Mouse (Mus musculus) heart, postnatal 10 days (tissue): ENCODE measurements at regions not wholly inside any gene's neighbourhood (a gene's known extent, or its start where the extent isn't known, plus 50 kb on each side); places are given as distances from the start of the nearest gene placed in this dataset.
A peak's percentile ranks its signal among the peaks of the same experiment; 100 is the strongest.

Experiments used
- DNase-seq, 2 experiments: peaks; one replicate each; pipeline ENCODE4 v3.0.0; 2021
- intact Hi-C: fragments of 180-260 bp; cut with DNase I; formaldehyde crosslinking; loops from one replicate; pipeline ENCODE4 v1.15.1; 2025

GRCm38 (mm10) chr15:5506848-5507544, 263.0 kb upstream of the Ptger4 start:
- intact Hi-C loops: no loop called here

GRCm38 (mm10) chr15:5507545-5507913, 263.5 kb upstream of the Ptger4 start:
- DNase-seq: no peak
- intact Hi-C loops: no loop called here

More at GRCm38 (mm10) chr15:5506848-5507544, 263.0 kb upstream of the Ptger4 start:
- DNase-seq: no peak

DNA sequence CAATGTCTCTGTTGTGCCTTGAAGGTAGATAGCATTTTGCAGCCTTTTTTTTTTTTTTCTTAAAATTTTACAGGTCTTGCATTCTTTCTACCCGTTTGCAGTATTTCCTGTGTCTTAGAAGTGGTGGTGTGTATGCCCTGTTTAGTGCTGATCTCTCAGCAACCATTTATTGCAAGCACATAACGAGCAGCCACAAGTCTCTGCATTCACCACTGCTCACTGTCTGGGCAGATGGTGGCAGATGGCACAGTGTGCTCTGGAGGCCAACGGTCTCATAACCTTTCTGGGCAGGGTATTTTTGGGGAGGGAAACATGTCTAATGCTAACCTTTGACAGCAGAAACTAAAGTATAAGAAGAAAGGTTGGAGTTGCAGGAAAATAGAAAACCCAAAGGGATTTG, 266.1 kb upstream of the Ptger4 start:
- intact Hi-C loops: no loop called here
- DNase-seq: no peak

GRCm38 (mm10) chr15:5511046-5511445, 267.1 kb upstream of the Ptger4 start:
- intact Hi-C loops: no loop called here
- no peak for DNase-seq

GRCm38 (mm10) chr15:5512546-5512945, 268.6 kb upstream of the Ptger4 start:
- intact Hi-C loops: no loop called here
- no peak for DNase-seq

GRCm38 (mm10) chr15:5513146-5513545, 269.2 kb upstream of the Ptger4 start:
- intact Hi-C loops: no loop called here
- DNase-seq: peak; percentile 15 to 35

DNA sequence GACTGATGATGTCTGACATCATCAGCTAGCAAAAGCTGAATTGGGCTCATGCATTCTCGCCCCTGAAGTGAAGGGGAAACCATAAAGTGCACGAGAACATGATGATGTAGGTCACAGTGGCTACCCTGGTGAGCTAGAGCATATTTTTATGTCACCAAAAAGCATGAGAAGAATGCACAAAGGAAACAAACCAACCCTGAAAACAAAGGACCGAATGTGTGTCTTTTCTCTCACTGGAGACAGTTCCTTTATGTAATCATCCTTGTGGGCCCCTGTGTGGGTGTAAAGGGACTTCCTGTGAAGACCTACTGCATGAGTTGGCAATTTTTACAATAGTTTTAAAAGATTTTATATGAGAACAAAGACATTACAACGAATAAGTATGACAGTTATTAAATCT, 270.2 kb upstream of the Ptger4 start:
- DNase-seq: no peak
- intact Hi-C loops: no loop called here

GRCm38 (mm10) chr15:5517244-5517966, 273.4 kb upstream of the Ptger4 start:
- DNase-seq: no peak
- intact Hi-C loops: no loop called here

GRCm38 (mm10) chr15:5519552-5519951, 275.6 kb upstream of the Ptger4 start:
- intact Hi-C loops: no loop called here
- DNase-seq: no peak

DNA sequence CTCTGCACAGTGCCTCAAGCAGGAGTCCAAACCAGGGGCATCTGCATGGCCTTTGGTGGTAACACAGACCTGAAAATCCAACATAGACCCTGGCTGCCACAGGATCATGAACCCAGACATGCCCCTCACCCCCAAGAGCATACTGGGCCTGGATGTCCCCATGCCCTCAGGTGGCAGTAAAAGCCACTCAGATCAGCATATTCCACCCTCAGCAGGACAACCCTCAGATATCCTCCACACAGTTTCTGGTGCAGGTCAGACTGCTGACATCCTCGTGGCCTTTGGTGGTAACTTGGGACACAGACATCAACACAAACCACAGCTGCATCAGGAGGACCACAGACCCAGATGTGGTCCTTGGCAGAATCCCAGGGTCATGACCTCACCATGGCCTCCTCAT, 276.0 kb upstream of the Ptger4 start:
- intact Hi-C loops: no loop called here
- no peak for DNase-seq

GRCm38 (mm10) chr15:5528619-5529018, 284.6 kb upstream of the Ptger4 start:
- intact Hi-C loops: no loop called here
- no peak for DNase-seq

DNA sequence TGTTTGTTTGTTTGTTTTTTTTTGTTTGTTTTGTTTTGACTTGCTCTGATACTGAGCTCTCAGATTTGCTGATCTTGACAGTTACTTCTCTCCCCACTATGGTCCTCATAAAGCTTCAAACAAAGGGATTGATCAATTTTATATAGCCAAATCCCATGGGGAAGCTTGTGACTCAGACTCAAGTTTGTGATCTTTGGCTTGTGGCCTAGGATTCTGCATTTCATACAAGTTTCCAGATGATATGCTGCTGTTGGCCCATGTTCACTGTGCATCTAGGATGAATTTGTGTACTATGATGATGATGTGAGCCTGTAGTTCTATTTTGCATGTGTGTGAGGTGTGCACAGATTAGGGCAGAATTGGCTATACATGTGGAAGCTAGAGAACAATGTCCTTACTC, 289.7 kb upstream of the Ptger4 start:
- intact Hi-C loops: no loop called here
- DNase-seq: no peak

- no peak for DNase-seq
- intact Hi-C loops: no loop called here
These were observed 293.4 kb upstream of the Ptger4 start for GRCm38 (mm10) chr15:5537432-5537831.

DNA sequence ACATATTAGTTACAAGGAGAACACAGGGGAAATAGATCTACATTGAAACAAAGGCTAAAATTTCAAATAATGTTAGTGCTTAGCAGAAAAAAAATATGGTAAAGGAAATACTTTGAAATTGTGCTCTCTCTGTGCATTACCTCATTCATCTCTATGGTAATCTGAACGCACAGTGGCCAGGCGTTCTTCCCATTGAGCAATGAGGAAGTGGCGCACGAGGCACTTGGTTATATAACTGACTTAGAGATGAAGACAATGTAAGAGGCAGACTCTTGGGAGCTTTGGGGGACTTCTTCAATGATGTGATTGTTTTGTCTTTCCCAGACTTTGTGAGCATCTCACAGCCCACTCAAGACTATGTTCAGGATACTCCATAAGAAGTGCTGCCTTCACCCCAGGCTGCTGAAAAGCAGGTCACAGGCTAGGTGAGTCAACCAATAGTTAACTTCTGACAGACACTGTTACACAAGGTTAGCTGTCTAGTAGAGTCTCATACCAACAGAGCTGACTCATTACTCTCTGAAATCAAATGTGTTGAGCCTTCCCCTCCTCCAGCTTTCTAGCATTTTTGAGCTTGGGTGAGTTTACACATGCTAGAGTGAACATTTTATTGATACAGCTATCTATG, 295.4 kb upstream of the Ptger4 start:
- DNase-seq: no peak
- intact Hi-C loops: no loop called here

DNA sequence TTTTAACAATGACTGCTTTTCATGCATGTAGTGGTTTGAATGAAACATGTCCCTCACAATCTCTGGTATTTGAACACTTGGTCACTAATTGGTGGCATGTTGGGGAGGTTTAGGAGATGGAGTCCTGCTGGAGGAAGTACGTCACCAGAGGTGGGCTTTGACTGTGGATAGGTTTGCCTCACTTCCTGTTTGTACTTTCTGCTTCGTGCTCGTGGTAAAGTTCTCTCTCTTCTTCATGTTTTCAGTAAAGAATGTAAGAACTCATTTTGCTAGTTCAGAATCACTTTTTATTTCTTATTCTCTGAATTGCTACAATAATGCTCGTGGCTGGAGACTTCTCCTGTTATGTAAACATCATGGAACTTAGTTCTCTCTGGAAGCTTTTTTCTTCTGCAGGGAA, 310.5 kb upstream of the Ptger4 start:
- intact Hi-C loops: no loop called here
- DNase-seq: no peak

- no peak for DNase-seq
- intact Hi-C loops: no loop called here
These were observed 310.9 kb upstream of the Ptger4 start for GRCm38 (mm10) chr15:5554926-5555325.

- intact Hi-C loops: no loop called here
- DNase-seq: peak; percentile 37 to 42
These were observed 311.5 kb upstream of the Ptger4 start for GRCm38 (mm10) chr15:5555381-5556066.

GRCm38 (mm10) chr15:5561783-5562182, 317.8 kb upstream of the Ptger4 start:
- no peak for DNase-seq
- intact Hi-C loops: no loop called here

DNA sequence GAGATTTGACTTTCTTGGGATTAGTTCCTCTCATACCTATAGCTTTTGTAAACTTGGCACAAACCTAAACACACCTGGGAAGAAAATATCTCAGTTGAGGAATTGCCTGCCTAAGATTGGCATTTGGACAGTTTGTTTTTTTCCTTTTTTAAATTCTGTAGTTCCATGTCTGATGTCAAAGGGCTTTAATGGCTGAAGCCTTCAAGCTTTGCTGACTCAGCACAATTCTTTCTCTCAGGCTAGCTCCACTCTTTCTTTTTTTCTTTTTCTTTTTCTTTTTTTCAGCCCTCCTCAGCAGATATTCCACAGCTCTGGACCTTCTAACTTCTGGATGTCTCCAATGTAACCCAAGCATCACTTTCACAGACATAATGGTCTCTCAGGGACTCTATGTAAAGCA, 330.4 kb upstream of the Ptger4 start:
- DNase-seq: no peak
- intact Hi-C loops: no loop called here

GRCm38 (mm10) chr15:5579559-5579958, 335.6 kb upstream of the Ptger4 start:
- no peak for DNase-seq
- intact Hi-C loops: no loop called here

GRCm38 (mm10) chr15:5580416-5580815, 336.4 kb upstream of the Ptger4 start:
- intact Hi-C loops: no loop called here
- DNase-seq: no peak

DNA sequence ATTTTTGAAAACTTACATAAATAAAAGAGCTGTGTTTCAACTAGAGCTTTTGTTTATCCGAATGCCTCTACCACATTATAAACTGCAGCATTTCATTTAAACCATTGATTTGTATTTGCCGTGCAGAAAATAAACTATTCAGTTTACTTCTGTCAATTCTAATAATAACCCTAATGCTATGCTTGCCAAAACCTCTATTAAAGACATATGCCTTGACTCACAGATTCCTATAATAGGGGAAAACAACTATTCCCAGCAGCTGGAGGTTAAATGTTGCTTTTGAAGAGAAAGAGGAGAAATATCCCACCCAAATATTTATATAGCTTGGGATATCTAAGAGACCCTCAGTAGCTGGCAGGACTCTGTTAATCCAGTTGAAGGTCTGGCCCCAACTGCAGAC, 340.4 kb upstream of the Ptger4 start:
- DNase-seq: no peak
- intact Hi-C loops: no loop called here
